Mouse (Mus musculus) myocyte (in vitro differentiated cells): ENCODE measurements around the gene Elovl3.

Source experiments
- CEBPB ChIP-seq: IDR thresholded peaks from 2 replicates; pipeline ENCODE4 v1.6.1; 2011; ENCODE audit warnings: mild to moderate bottlenecking, moderate library complexity; ENCODE audit not compliant: poor library complexity, insufficient read depth, severe bottlenecking
- E2F4 ChIP-seq: IDR thresholded peaks from one replicate; pipeline ENCODE4 v1.6.1; 2011; ENCODE audit warnings: mild to moderate bottlenecking, control low read depth, moderate library complexity; ENCODE audit not compliant: insufficient read depth
- MAX ChIP-seq: IDR thresholded peaks from one replicate; pipeline ENCODE4 v1.6.1; 2011; ENCODE audit warnings: low read depth, mild to moderate bottlenecking, control low read depth
- MYOD1 ChIP-seq, 3 experiments: IDR thresholded peaks; one replicate each; pipeline ENCODE4 v1.6.1; 2011; ENCODE audit warnings: control low read depth in 2 of 3, low read depth in 2 of 3, mild to moderate bottlenecking in 2 of 3, moderate library complexity in 1 of 3; ENCODE audit not compliant: insufficient read length in 2 of 3, control insufficient read depth in 1 of 3
- MYOG ChIP-seq, 3 experiments: IDR thresholded peaks; one replicate each; pipeline ENCODE4 v1.6.1; 2011; ENCODE audit warnings: control low read depth in 2 of 3, low read depth in 2 of 3, mild to moderate bottlenecking in 2 of 3; ENCODE audit not compliant: insufficient read length in 2 of 3, control insufficient read depth in 1 of 3, insufficient read depth in 1 of 3
- POLR2A ChIP-seq: IDR thresholded peaks from one replicate; pipeline ENCODE4 v1.6.1; 2011; ENCODE audit warnings: low read depth, mild to moderate bottlenecking, control low read depth, moderate library complexity; ENCODE audit not compliant: insufficient read length
- POLR2AphosphoS2 ChIP-seq: IDR thresholded peaks from one replicate; pipeline ENCODE4 v1.6.1; 2011; ENCODE audit warnings: low read depth, control low read depth; ENCODE audit not compliant: insufficient read length
- SRF ChIP-seq: IDR thresholded peaks from one replicate; pipeline ENCODE4 v1.6.1; 2011; ENCODE audit warnings: low read depth; ENCODE audit not compliant: control insufficient read depth, insufficient read length
- TCF12 ChIP-seq: IDR thresholded peaks from one replicate; pipeline ENCODE4 v1.6.1; 2011; ENCODE audit warnings: mild to moderate bottlenecking, control low read depth; ENCODE audit not compliant: poor library complexity, insufficient read depth, severe bottlenecking
- TCF3 ChIP-seq: IDR thresholded peaks from one replicate; pipeline ENCODE4 v1.6.1; 2011; ENCODE audit warnings: low read depth, control low read depth; ENCODE audit not compliant: insufficient read length
- USF1 ChIP-seq: IDR thresholded peaks from one replicate; pipeline ENCODE4 v1.6.1; 2011; ENCODE audit warnings: low read depth, mild to moderate bottlenecking, control low read depth, moderate library complexity

GRCm38 (mm10) chr19:46175173-46175572 lies 43.5 kb downstream of the Elovl3 start:
- TF ChIP-seq USF1 = no peak
- no peak for TF ChIP-seq POLR2A
- no peak for TF ChIP-seq POLR2AphosphoS2
- no peak for TF ChIP-seq SRF
- TF ChIP-seq CEBPB = no peak
- TF ChIP-seq TCF3 = no peak
- no peak for TF ChIP-seq MAX
- TF ChIP-seq MYOD1 (IDR thresholded peaks at IDR 0.05; ENCODE audit: control insufficient read depth in 1 of 3, insufficient read length in 2 of 3, low read depth in 2 of 3) = no peak
- no peak for TF ChIP-seq E2F4
- no peak for TF ChIP-seq TCF12
- TF ChIP-seq MYOG (IDR thresholded peaks at IDR 0.05; ENCODE audit: control insufficient read depth in 1 of 3, insufficient read depth in 1 of 3, insufficient read length in 2 of 3, low read depth in 2 of 3) = no peak
